Mouse (Mus musculus) G1E (cell line): ENCODE measurements around the gene Fndc7.

Experiments
- CTCF ChIP-seq: IDR thresholded peaks from 2 replicates; pipeline ENCODE4 v1.5.1; 2012; ENCODE audit warnings: low read depth, low read length, inconsistent platforms, mixed read lengths
- GATA1 ChIP-seq: IDR thresholded peaks from 2 replicates; pipeline ENCODE4 v1.6.1; 2012; ENCODE audit warnings: borderline replicate concordance, low read length, inconsistent platforms, mixed read lengths
- GATA2 ChIP-seq: IDR thresholded peaks from 2 replicates; pipeline ENCODE4 v1.6.1; 2012; ENCODE audit warnings: low read depth, low read length, inconsistent platforms, borderline replicate concordance
- POLR2AphosphoS5 ChIP-seq: IDR thresholded peaks from 2 replicates; pipeline ENCODE4 v1.6.1; 2012; ENCODE audit warnings: low read depth, low read length, inconsistent platforms; ENCODE audit not compliant: insufficient replicate concordance
- TAL1 ChIP-seq: conservative IDR thresholded peaks from 2 replicates; pipeline ENCODE4 v1.6.1; 2012; ENCODE audit warnings: low read depth, low read length, inconsistent platforms, mixed read lengths

DNA sequence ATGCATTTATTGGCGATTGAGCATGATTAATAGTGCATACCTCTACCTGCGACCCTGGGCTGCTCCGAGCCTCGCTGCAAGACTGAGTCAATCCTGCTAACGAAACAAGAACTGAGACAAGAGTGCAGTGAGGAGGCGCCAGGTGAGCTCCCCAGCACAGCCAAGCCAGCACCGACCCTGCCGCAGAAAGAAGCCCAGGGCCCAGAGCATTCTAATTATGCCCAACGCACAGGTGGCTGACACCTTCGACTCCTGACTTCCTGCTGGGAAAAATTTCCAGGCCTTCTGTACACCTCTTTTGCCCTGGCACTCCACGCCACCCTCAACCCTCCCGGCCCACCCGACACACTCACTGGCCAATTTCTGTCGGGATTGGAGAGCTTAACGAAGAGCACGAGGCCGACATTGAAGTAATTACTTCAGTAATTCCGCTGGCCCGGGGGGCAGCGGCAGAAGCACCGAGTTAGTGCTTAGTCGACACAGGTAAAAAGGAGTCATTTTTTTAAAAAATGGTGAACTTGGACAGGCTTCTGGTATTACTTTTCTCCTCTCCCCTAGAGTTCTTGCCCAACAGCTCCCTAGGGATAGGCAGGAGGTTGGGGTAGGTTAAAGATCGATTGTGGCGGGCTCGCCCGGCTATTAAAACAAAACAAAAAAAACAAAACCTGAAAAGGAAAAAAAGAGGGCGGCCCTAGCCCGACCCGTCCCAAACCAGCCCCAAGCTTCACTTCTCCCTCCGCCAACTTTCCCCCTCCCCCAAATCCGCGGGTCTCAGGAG lies 20.7 kb upstream of the Fndc7 start:
- TF ChIP-seq GATA1 (no peak), POLR2AphosphoS5 (no peak), CTCF (no peak), TAL1 (no peak), GATA2 (no peak)
